ENCODE assay signal across 18 mouse cellular contexts in genomic region chr10:111562628-111563027, GRCm38 (mm10).
"Had no signal": no experiment of that assay in that cellular context is flagged by ENCODE, and none has a peak within 500 bp of the region (broad histone marks: within the 10 kb centered on the region; RNA-seq: fewer than 3 reads in every experiment).

No protein-coding gene starts in this region.

- H3K27me3 ChIP-seq: liver, embryonic 15.5 days; megakaryocyte, embryonic 14.5 days; midbrain, embryonic 12.5 days; neural tube, embryonic 13.5 days had no signal

- H3K36me3 ChIP-seq: limb, embryonic 10.5 days; liver, embryonic 15.5 days; midbrain, embryonic 12.5 days; neural tube, embryonic 13.5 days had no signal

- H3K4me3 ChIP-seq: layer of hippocampus, adult 2 months; limb, embryonic 10.5 days; liver, embryonic 15.5 days; megakaryocyte, embryonic 14.5 days; midbrain, embryonic 12.5 days; neural tube, embryonic 13.5 days had no signal

- DNase-seq: kidney, adult 11 months; kidney, adult 9 months; kidney, postnatal 4 days; lung, adult 2 months; lung, postnatal 10 days; retina, postnatal 1 day; right cerebral cortex, postnatal 4 days; spleen, adult 18-20 months had no signal

- H3K9me3 ChIP-seq: limb, embryonic 10.5 days; liver, embryonic 15.5 days; midbrain, embryonic 12.5 days; neural tube, embryonic 13.5 days had no signal

- H3K9ac ChIP-seq: liver, embryonic 15.5 days; midbrain, embryonic 12.5 days; neural tube, embryonic 13.5 days had no signal

- H3K4me2 ChIP-seq: liver, embryonic 11.5 days; liver, embryonic 15.5 days; midbrain, embryonic 12.5 days; neural tube, embryonic 13.5 days had no signal

- H3K27ac ChIP-seq: kidney, postnatal 0 days; layer of hippocampus, adult 2 months; limb, embryonic 10.5 days; liver, embryonic 15.5 days; macrophage; midbrain, embryonic 12.5 days; neural tube, embryonic 13.5 days had no signal

- ATAC-seq: midbrain, embryonic 16.5 days had no signal
